Mouse (Mus musculus): ENCODE results near the gene 1700019N19Rik. TPM values are rescaled to one million over a fixed set of nuclear protein-coding genes. Genes with fewer than 3 reads are reported as not detected.

1700019N19Rik gene
- not detected in 2 replicates for polyA plus RNA-seq (2016; fragmentation: Nextera tagmentation; extraction: Ambion mirVana)

- Histone ChIP-seq H3K27ac (no peak within 1 kb of the TSS), H3K27me3 (no peaks in the 10 kb centered on the region), H3K9me3 (no peaks in the 10 kb centered on the region), H3K4me2 (no peak within 1 kb of the TSS), H3K4me3 (replicated peaks) (no peak within 1 kb of the TSS), H3K36me3 (peaks cover 1% of the 10 kb centered on the region; the same call in 1 of the 2 replicates), H3K4me1 (replicated peaks) (peaks cover 15% of the 10 kb centered on the region), H3K9ac (replicated peaks) (no peak within 1 kb of the TSS)
- no peak for ATAC-seq (ENCODE audit: insufficient number of reproducible peaks, insufficient read depth, low FRiP score, low TSS enrichment, low read depth)
- WGBS, result 49% methylated on average over 10 of the region's 10 CpGs
Observed at GRCm38 (mm10) chr19:58794284-58794683, at the start of gene 1700019N19Rik. Gene 1700019N19Rik, minus strand, starts transcription at chr19:58794461.

- no peak for ATAC-seq (ENCODE audit: insufficient number of reproducible peaks, insufficient read depth, low FRiP score, low TSS enrichment, low read depth)
- Histone ChIP-seq H3K9ac (replicated peaks) (no peak overlapping the region), H3K27me3 (no peaks in the 10 kb centered on the region; the same call in 1 of the 2 replicates), H3K4me1 (replicated peaks) (no peaks in the 10 kb centered on the region; the same call in 1 of the 2 replicates), H3K36me3 (no peaks in the 10 kb centered on the region), H3K9me3 (no peaks in the 10 kb centered on the region), H3K27ac (no peak overlapping the region), H3K4me3 (replicated peaks) (no peak overlapping the region), H3K4me2 (no peak overlapping the region)
- WGBS, result 90% methylated on average over 3 of the region's 3 CpGs
Observed at GRCm38 (mm10) chr19:58843606-58844005, 49.3 kb upstream of the 1700019N19Rik start.

GRCm38 (mm10) chr19:58840721-58841271, 46.5 kb upstream of the 1700019N19Rik start:
- WGBS, result 84% methylated on average over 5 of the region's 5 CpGs
- Histone ChIP-seq H3K27me3 (no peaks in the 10 kb centered on the region), H3K4me1 (replicated peaks) (no peaks in the 10 kb centered on the region; the same call in 1 of the 2 replicates), H3K4me2 (no peak overlapping the region), H3K36me3 (no peaks in the 10 kb centered on the region), H3K9ac (replicated peaks) (no peak overlapping the region), H3K4me3 (replicated peaks) (no peak overlapping the region), H3K9me3 (no peaks in the 10 kb centered on the region), H3K27ac (no peak overlapping the region)
- no peak for ATAC-seq (ENCODE audit: insufficient number of reproducible peaks, insufficient read depth, low FRiP score, low TSS enrichment, low read depth)

GRCm38 (mm10) chr19:58839806-58840205, 45.5 kb upstream of the 1700019N19Rik start:
- no peaks in the 10 kb centered on the region for H3K27me3 ChIP-seq
- WGBS, result 83% methylated on average over 4 of the region's 4 CpGs
- H3K4me1 ChIP-seq (replicated peaks), result no peaks in the 10 kb centered on the region; the same call in 1 of the 2 replicates
- H3K9ac ChIP-seq (replicated peaks), result no peak overlapping the region
- H3K9me3 ChIP-seq, result no peaks in the 10 kb centered on the region
- H3K27ac ChIP-seq, result no peak overlapping the region
- no peak overlapping the region for H3K4me3 ChIP-seq (replicated peaks)
- no peak overlapping the region for H3K4me2 ChIP-seq
- ATAC-seq (ENCODE audit: insufficient number of reproducible peaks, insufficient read depth, low FRiP score, low TSS enrichment, low read depth), result no peak
- H3K36me3 ChIP-seq, result no peaks in the 10 kb centered on the region

- no peak overlapping the region for H3K9ac ChIP-seq (replicated peaks)
- H3K9me3 ChIP-seq, result no peaks in the 10 kb centered on the region
- no peak overlapping the region for H3K4me2 ChIP-seq
- no peak for ATAC-seq (ENCODE audit: insufficient number of reproducible peaks, insufficient read depth, low FRiP score, low TSS enrichment, low read depth)
- H3K36me3 ChIP-seq, result no peaks in the 10 kb centered on the region
- 74% methylated on average over 3 of the region's 3 CpGs for WGBS
- H3K27me3 ChIP-seq, result no peaks in the 10 kb centered on the region
- no peak overlapping the region for H3K27ac ChIP-seq
- no peak overlapping the region for H3K4me3 ChIP-seq (replicated peaks)
- H3K4me1 ChIP-seq (replicated peaks), result no peaks in the 10 kb centered on the region; the same call in 1 of the 2 replicates
Observed at GRCm38 (mm10) chr19:58839345-58839744, 45.1 kb upstream of the 1700019N19Rik start.

- Histone ChIP-seq H3K4me1 (replicated peaks) (peaks cover 3% of the 10 kb centered on the region; the same call in 1 of the 2 replicates), H3K9me3 (no peaks in the 10 kb centered on the region), H3K27me3 (no peaks in the 10 kb centered on the region), H3K4me3 (replicated peaks) (no peak overlapping the region), H3K27ac (no peak overlapping the region), H3K36me3 (no peaks in the 10 kb centered on the region), H3K9ac (replicated peaks) (no peak overlapping the region), H3K4me2 (no peak overlapping the region)
- ATAC-seq (ENCODE audit: insufficient number of reproducible peaks, insufficient read depth, low FRiP score, low TSS enrichment, low read depth), result no peak
- 78% methylated on average over 9 of the region's 9 CpGs for WGBS
Observed at GRCm38 (mm10) chr19:58838706-58839105, 44.4 kb upstream of the 1700019N19Rik start.

GRCm38 (mm10) chr19:58833639-58834180, 39.4 kb upstream of the 1700019N19Rik start:
- ATAC-seq (ENCODE audit: insufficient number of reproducible peaks, insufficient read depth, low FRiP score, low TSS enrichment, low read depth), result no peak
- 44% methylated on average over 13 of the region's 13 CpGs for WGBS
- 0 out of 2 replicates have a peak, but pooled peaks cover 3% of the 10 kb centered on the region for H3K4me1 ChIP-seq (replicated peaks)

GRCm38 (mm10) chr19:58832988-58833387, 38.7 kb upstream of the 1700019N19Rik start:
- no peak overlapping the region for H3K4me3 ChIP-seq (replicated peaks)
- no peaks in the 10 kb centered on the region for H3K9me3 ChIP-seq
- H3K36me3 ChIP-seq, result no peaks in the 10 kb centered on the region
- H3K4me2 ChIP-seq, result no peak overlapping the region
- H3K27ac ChIP-seq, result no peak overlapping the region
- H3K27me3 ChIP-seq, result no peaks in the 10 kb centered on the region
- H3K4me1 ChIP-seq (replicated peaks), result 0 out of 2 replicates have a peak, but pooled peaks cover 3% of the 10 kb centered on the region
- 78% methylated on average over 2 of the region's 2 CpGs for WGBS
- no peak for ATAC-seq (ENCODE audit: insufficient number of reproducible peaks, insufficient read depth, low FRiP score, low TSS enrichment, low read depth)
- no peak overlapping the region for H3K9ac ChIP-seq (replicated peaks)

More at GRCm38 (mm10) chr19:58833639-58834180, 39.4 kb upstream of the 1700019N19Rik start:
- no peak overlapping the region for H3K27ac ChIP-seq
- no peaks in the 10 kb centered on the region for H3K36me3 ChIP-seq
- H3K4me3 ChIP-seq (replicated peaks), result no peak overlapping the region
- H3K9ac ChIP-seq (replicated peaks), result no peak overlapping the region
- no peaks in the 10 kb centered on the region for H3K9me3 ChIP-seq
- no peaks in the 10 kb centered on the region for H3K27me3 ChIP-seq
- no peak overlapping the region for H3K4me2 ChIP-seq

- H3K9me3 ChIP-seq, result no peaks in the 10 kb centered on the region
- no peak for ATAC-seq (ENCODE audit: insufficient number of reproducible peaks, insufficient read depth, low FRiP score, low TSS enrichment, low read depth)
- 83% methylated on average over 9 of the region's 9 CpGs for WGBS
Observed at GRCm38 (mm10) chr19:58831280-58831922, 37.1 kb upstream of the 1700019N19Rik start.

GRCm38 (mm10) chr19:58830182-58830581, 35.9 kb upstream of the 1700019N19Rik start:
- Histone ChIP-seq H3K27me3 (0 out of 2 replicates have a peak, but pooled peaks cover 2% of the 10 kb centered on the region), H3K4me2 (no peak overlapping the region), H3K36me3 (no peaks in the 10 kb centered on the region), H3K4me1 (replicated peaks) (0 out of 2 replicates have a peak, but pooled peaks cover 3% of the 10 kb centered on the region), H3K27ac (no peak overlapping the region), H3K9ac (replicated peaks) (no peak overlapping the region), H3K4me3 (replicated peaks) (no peak overlapping the region), H3K9me3 (no peaks in the 10 kb centered on the region)
- ATAC-seq (ENCODE audit: insufficient number of reproducible peaks, insufficient read depth, low FRiP score, low TSS enrichment, low read depth), result no peak
- WGBS, result 90% methylated on average over 7 of the region's 7 CpGs

More at GRCm38 (mm10) chr19:58831280-58831922, 37.1 kb upstream of the 1700019N19Rik start:
- Histone ChIP-seq H3K4me3 (replicated peaks) (no peak overlapping the region), H3K4me2 (no peak overlapping the region), H3K36me3 (no peaks in the 10 kb centered on the region), H3K27ac (no peak overlapping the region), H3K27me3 (0 out of 2 replicates have a peak, but pooled peaks cover 1% of the 10 kb centered on the region), H3K4me1 (replicated peaks) (0 out of 2 replicates have a peak, but pooled peaks cover 3% of the 10 kb centered on the region), H3K9ac (replicated peaks) (no peak overlapping the region)

GRCm38 (mm10) chr19:58829575-58829974, 35.3 kb upstream of the 1700019N19Rik start:
- Histone ChIP-seq H3K4me2 (no peak overlapping the region), H3K27me3 (0 out of 2 replicates have a peak, but pooled peaks cover 2% of the 10 kb centered on the region), H3K27ac (no peak overlapping the region), H3K36me3 (no peaks in the 10 kb centered on the region), H3K4me1 (replicated peaks) (0 out of 2 replicates have a peak, but pooled peaks cover 3% of the 10 kb centered on the region), H3K4me3 (replicated peaks) (no peak overlapping the region), H3K9me3 (no peaks in the 10 kb centered on the region), H3K9ac (replicated peaks) (no peak overlapping the region)
- 89% methylated on average over 5 of the region's 5 CpGs for WGBS
- no peak for ATAC-seq (ENCODE audit: insufficient number of reproducible peaks, insufficient read depth, low FRiP score, low TSS enrichment, low read depth)

Data from limb, embryonic 12.5 days (tissue).